ENCODE assay signal across 9 mouse cellular contexts in the genomic region with DNA sequence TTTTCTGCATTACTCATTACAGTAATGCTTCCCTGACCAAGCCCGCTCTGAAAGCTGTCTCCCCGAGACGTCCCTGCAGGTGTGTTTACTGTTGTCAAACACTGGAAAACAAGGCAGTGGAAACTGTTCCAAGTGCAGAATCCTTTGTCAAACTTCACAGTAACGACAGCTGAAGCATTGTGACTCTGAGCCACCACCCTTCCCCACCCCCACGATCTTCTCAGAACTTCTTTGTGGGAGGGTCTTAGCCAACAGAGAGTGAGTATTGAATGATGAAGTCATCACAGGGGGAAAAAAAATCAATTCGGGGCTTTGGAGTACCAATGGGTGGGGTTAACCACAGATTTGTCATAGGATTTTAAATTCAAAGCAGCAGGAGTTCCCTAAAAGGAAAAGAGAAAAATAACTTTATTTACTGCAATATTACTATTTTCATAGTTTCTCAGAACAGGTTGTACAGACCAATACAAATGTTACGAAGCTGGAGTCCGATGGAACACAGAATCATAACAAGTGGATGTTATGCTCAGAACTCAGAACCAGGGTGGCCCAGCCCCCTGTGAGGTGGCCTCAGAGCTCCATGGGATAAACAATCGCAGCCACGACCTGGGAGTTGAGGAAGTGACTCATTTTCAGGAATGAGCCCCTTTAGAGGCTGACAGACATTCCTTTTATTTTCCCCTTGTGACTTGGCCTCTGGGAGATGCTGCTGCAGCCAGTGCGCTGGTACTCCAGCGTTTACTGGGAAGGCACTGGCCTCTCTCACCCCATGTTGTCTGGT.
DNase-seq lines count a peak whose midpoint lies in the region; ATAC-seq lines count a peak whose summit lies in the region.
"Had no signal": no experiment of that assay in that cellular context is flagged by ENCODE, and none has a peak within 500 bp of the region (broad histone marks: within the 10 kb centered on the region; RNA-seq: fewer than 3 reads in every experiment).

No protein-coding gene starts in this region.

- H3K4me3 ChIP-seq in brown adipose tissue, adult 24 weeks (ENCODE audit: insufficient read depth, low read depth, low read length) = no peak overlapping the region
- no peak overlapping the region for H3K4me3 ChIP-seq in heart, embryonic 16.5 days (ENCODE audit: low read length)
- no peak overlapping the region for H3K4me3 ChIP-seq in lung, embryonic 15.5 days
- H3K4me3 ChIP-seq: midbrain, embryonic 13.5 days had no signal

- no peak overlapping the region for H3K4me2 ChIP-seq in heart, embryonic 16.5 days (ENCODE audit: low read depth, low read length)
- H3K4me2 ChIP-seq in lung, embryonic 15.5 days = no peak overlapping the region
- H3K4me2 ChIP-seq: midbrain, embryonic 13.5 days had no signal

- peak; percentile 59 for DNase-seq in gastrocnemius, adult 18-20 months (ENCODE audit: low spot score)
- no peak for DNase-seq in gastrocnemius, postnatal 4 days (ENCODE audit: low spot score in 2 of 2)
- DNase-seq in yolk sac, embryonic 10.5 days (ENCODE audit: low spot score) = no peak
- no peak for DNase-seq in retina, embryonic 14.5 days (ENCODE audit: low spot score)

- no peaks in the 10 kb centered on the region for H3K9me3 ChIP-seq in heart, embryonic 16.5 days (replicated peaks; ENCODE audit: control insufficient read depth, low read length)
- no peaks in the 10 kb centered on the region for H3K9me3 ChIP-seq in lung, embryonic 15.5 days
- H3K9me3 ChIP-seq: midbrain, embryonic 13.5 days had no signal

- peak overlapping the region; percentile 94 for H3K27ac ChIP-seq in brown adipose tissue, adult 24 weeks (replicated peaks; ENCODE audit: low read depth, low read length)
- H3K27ac ChIP-seq in heart, embryonic 16.5 days (ENCODE audit: low read length) = peak overlapping the region; percentile 9; the same call in 1 of the 2 replicates
- H3K27ac ChIP-seq in lung, embryonic 15.5 days = peak overlapping the region; percentile 20; the same call in 1 of the 2 replicates
- H3K27ac ChIP-seq: midbrain, embryonic 13.5 days had no signal

- H3K36me3 ChIP-seq in heart, embryonic 16.5 days (ENCODE audit: control insufficient read depth, insufficient read depth) = no peaks in the 10 kb centered on the region
- H3K36me3 ChIP-seq in lung, embryonic 15.5 days = no peaks in the 10 kb centered on the region
- H3K36me3 ChIP-seq: midbrain, embryonic 13.5 days had no signal

- 41% methylated on average over 12 of the region's 12 CpGs for WGBS in heart, embryonic 16.5 days
- whole genome bisulfite sequencing in lung, embryonic 15.5 days = 30% methylated on average over 12 of the region's 12 CpGs

- no peak; the same call in 1 of the 2 replicates for ATAC-seq in heart, embryonic 16.5 days (replicated peaks; ENCODE audit: extremely low read depth, insufficient read depth, low FRiP score)
- ATAC-seq in lung, embryonic 15.5 days (ENCODE audit: borderline replicate concordance, extremely low read depth, low FRiP score, low TSS enrichment) = no peak
- no peak for ATAC-seq in inflammation-experienced regulatory T-cells, adult 6 months
- ATAC-seq: midbrain, embryonic 13.5 days had no signal

- peaks cover 21% of the 10 kb centered on the region for H3K4me1 ChIP-seq in brown adipose tissue, adult 24 weeks (ENCODE audit: control insufficient read depth, insufficient read depth, insufficient read length, low read length)
- peaks cover 4% of the 10 kb centered on the region for H3K4me1 ChIP-seq in heart, embryonic 16.5 days (ENCODE audit: control insufficient read depth, insufficient read depth, low read length)
- H3K4me1 ChIP-seq in lung, embryonic 15.5 days = peaks cover 12% of the 10 kb centered on the region
- H3K4me1 ChIP-seq: midbrain, embryonic 13.5 days had no signal

- H3K9ac ChIP-seq in heart, embryonic 16.5 days (ENCODE audit: low read length) = no peak overlapping the region
- H3K9ac ChIP-seq in lung, embryonic 15.5 days = no peak overlapping the region
- H3K9ac ChIP-seq: midbrain, embryonic 13.5 days had no signal

- H3K27me3 ChIP-seq in heart, embryonic 16.5 days (ENCODE audit: control insufficient read depth, insufficient read depth, low read length) = no peaks in the 10 kb centered on the region
- no peaks in the 10 kb centered on the region for H3K27me3 ChIP-seq in lung, embryonic 15.5 days
- H3K27me3 ChIP-seq: midbrain, embryonic 13.5 days had no signal

Comparison
In these comparisons a context has a peak if more than half of its experiments do, and no peak if none do; other contexts are left out.
1. H3K27ac ChIP-seq: peak in every context shown above with its lines; median percentile 94 in brown adipose tissue, adult 24 weeks; 20 in lung, embryonic 15.5 days; 9 in heart, embryonic 16.5 days.